Mouse (Mus musculus) neural tube, embryonic 11.5 days (tissue): Measurements from ENCODE around the gene Arfrp1. TPM values are rescaled to one million over a fixed set of nuclear protein-coding genes. Genes with fewer than 3 reads are reported as not detected.

Experiments used
- ATAC-seq: fragments of 200-750 bp; cut with Nextera tagmentation; 2 replicates; pipeline ENCODE4 v1.8.0; 2017; ENCODE audit warnings: moderate number of reproducible peaks, mild to moderate bottlenecking, moderate TSS enrichment, moderate library complexity; ENCODE audit not compliant: insufficient read depth, low FRiP score, low TSS enrichment
- DNase-seq: peaks from one replicate; pipeline ENCODE4 v3.0.0-alpha.2; 2015; ENCODE audit warnings: low spot score
- H3K27ac ChIP-seq: fragments of 300-500 bp; sonication (generic); 2 replicates; pipeline ENCODE4 v1.5.1; 2014; ENCODE audit warnings: low read depth, mild to moderate bottlenecking, low read length
- H3K27me3 ChIP-seq: fragments of 300-500 bp; sonication (generic); 2 replicates; pipeline ENCODE4 v1.6.1; 2014; ENCODE audit warnings: mild to moderate bottlenecking, low read length, mixed read lengths; ENCODE audit not compliant: control insufficient read depth, insufficient read depth
- H3K36me3 ChIP-seq: fragments of 300-500 bp; sonication (generic); 2 replicates; pipeline ENCODE4 v1.6.1; 2014; ENCODE audit warnings: mild to moderate bottlenecking, low read length, moderate library complexity, mixed read lengths; ENCODE audit not compliant: control insufficient read depth, insufficient read depth
- H3K4me1 ChIP-seq: fragments of 300-500 bp; sonication (generic); 2 replicates; pipeline ENCODE4 v1.6.1; 2014; ENCODE audit warnings: low read length, mixed read lengths; ENCODE audit not compliant: control insufficient read depth, insufficient read depth
- H3K4me2 ChIP-seq: fragments of 300-500 bp; sonication (generic); 2 replicates; pipeline ENCODE4 v1.6.1; 2014; ENCODE audit warnings: low read depth, mild to moderate bottlenecking, moderate library complexity
- H3K4me3 ChIP-seq: fragments of 300-500 bp; sonication (generic); 2 replicates; pipeline ENCODE4 v1.5.1; 2014; ENCODE audit warnings: low read depth, low read length
- H3K9ac ChIP-seq: fragments of 300-500 bp; sonication (generic); 2 replicates; pipeline ENCODE4 v1.6.1; 2014; ENCODE audit warnings: mild to moderate bottlenecking, low read length
- H3K9me3 ChIP-seq: fragments of 300-500 bp; sonication (generic); 2 replicates; pipeline ENCODE4 v1.6.1; 2016; ENCODE audit warnings: low read length; ENCODE audit not compliant: control insufficient read depth
- whole genome bisulfite sequencing: fragments of 180-500 bp; shearing (Covaris S2); extraction: QIAGEN DNeasy Blood & Tissue Kit; methylation state at CpG from one replicate; pipeline ENCODE4 v1.1.7; 2014; 5-methylcytosine and 5-hydroxymethylcytosine counted together
- polyA plus RNA-seq: library from polyadenylated mRNA; unstranded; fragments of >200 nt; fragmentation: Nextera tagmentation; extraction: Ambion mirVana; gene quantifications from 2 replicates; pipeline ENCODE4 v1.2.1, GENCODE M21; 2014

The Arfrp1 gene
- polyA plus RNA-seq, 1 experiment from 2014 or later: 63.3 TPM

- Histone ChIP-seq H3K4me3 (peak overlapping the region; percentile 60), H3K4me1 (peaks cover 2% of the 10 kb centered on the region; the same call in 1 of the 2 replicates), H3K27me3 (no peaks in the 10 kb centered on the region)
Measured at GRCm38 (mm10) chr2:181320103-181320499, 45.1 kb downstream of the Arfrp1 start.

DNA sequence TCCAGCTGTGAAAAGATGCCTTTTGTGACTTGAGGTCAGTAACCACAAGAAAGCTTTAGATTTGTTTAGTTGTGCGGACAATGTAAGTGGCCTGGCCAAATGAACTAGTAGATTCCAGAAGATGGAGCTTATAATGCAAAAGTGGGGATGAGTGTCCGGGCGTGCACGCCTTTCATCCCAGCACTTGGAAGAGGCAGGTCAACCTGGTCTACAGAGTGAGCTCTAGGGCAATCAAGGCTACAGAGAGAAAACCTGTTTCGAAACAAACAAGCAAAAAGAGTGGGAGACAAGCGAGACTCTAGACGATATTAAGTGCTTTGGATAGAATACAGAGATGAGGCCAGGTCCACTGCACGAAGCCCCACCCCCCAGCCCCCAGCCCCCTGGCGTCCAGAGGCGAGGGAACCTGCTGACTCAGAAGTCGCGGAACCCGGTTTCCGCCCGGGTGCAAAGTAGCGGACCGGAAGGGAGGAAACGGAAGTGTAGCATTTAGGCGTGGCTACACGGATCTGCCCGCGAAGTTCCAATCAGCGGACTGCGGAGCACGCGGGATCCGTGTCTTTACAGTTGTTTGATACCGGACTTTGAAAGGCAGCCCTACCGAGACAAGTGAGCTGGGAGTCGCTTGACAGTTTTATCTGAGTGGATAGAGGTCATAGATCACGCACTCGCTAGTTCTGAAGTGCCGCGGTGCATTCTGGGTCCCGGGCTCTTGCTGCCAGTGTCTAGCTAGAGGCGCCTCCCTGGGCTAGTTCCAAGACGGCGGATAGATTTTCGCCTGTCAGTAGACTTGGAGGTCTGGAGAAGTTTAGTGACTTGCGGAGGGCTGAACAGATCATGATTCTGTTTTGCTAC is 45.7 kb downstream of the Arfrp1 start, which contains the start of gene Rtel1:
Rtel1 (plus strand) TSS at position 492 of the 855 bp plus-strand sequence.
- peaks cover 2% of the 10 kb centered on the region; the same call in 1 of the 2 replicates for H3K4me1 ChIP-seq
- H3K27ac ChIP-seq: peak within 1 kb of the TSS; percentile 36; the same call in 1 of the 2 replicates
- ATAC-seq (peak; percentile 86), DNase-seq (peak; percentile 92)
- H3K4me2 ChIP-seq: peak within 1 kb of the TSS; percentile 68
- peak within 1 kb of the TSS; percentile 60 for H3K4me3 ChIP-seq
- WGBS: 7% methylated on average over 40 of the region's 40 CpGs
- peak within 1 kb of the TSS; percentile 58 for H3K9ac ChIP-seq
- peaks cover 6% of the 10 kb centered on the region; the same call in 1 of the 2 replicates for H3K27me3 ChIP-seq
- no peaks in the 10 kb centered on the region for H3K9me3 ChIP-seq
- no peaks in the 10 kb centered on the region; the same call in 1 of the 2 replicates for H3K36me3 ChIP-seq

More at GRCm38 (mm10) chr2:181320103-181320499, 45.1 kb downstream of the Arfrp1 start:
- ATAC-seq (peak; percentile 53), DNase-seq (no peak)
- Histone ChIP-seq H3K27ac (no peak overlapping the region), H3K9me3 (no peaks in the 10 kb centered on the region), H3K4me2 (peak overlapping the region; percentile 68), H3K36me3 (no peaks in the 10 kb centered on the region; the same call in 1 of the 2 replicates), H3K9ac (peak overlapping the region; percentile 58)
- WGBS: 15% methylated on average over 7 of the region's 7 CpGs

DNA sequence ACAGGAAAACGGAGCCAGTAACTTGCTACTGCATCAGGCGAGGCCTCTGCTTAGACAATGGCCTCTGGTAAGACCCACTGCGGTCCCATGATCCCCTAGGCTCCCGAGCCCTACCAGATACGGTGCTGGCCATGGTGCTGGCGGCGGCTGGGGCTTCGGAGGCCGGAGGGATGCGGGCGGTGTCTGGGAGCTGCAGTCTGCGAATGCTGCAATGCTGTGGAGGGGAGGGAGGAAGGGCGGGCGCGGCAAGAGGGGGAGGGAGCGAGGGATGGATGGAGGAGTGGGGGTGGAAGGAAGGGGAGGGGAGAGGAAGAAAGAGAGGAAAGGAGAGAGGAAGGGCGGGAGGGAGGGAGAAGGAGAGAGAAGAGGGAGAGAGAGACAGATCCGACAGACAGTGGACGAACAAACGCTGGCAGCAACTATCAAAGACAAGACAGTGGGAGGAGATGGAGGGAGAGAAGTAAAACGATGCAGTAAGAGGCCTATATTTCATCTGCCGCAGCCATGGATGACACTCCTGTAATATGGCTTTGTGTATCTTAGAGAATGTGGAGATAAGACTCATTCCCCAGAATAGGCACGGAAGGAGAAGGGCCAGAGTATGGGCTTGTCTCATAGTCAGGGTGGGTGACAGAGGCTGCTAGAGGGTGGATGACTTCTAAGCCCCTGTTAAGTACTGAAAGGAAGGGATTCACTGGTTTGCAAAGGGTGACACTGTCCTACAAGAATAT is 51.0 kb downstream of the Arfrp1 start, which contains the start of gene Stmn3:
Stmn3 (minus strand) TSS at position 421 of the 731 bp plus-strand sequence.
- peak within 1 kb of the TSS; percentile 79 for H3K9ac ChIP-seq
- DNase-seq (peak; percentile 85), ATAC-seq (peak; percentile 85)
- WGBS: 8% methylated on average over 22 of the region's 23 CpGs
- H3K27me3 ChIP-seq: peaks cover 23% of the 10 kb centered on the region
- no peaks in the 10 kb centered on the region for H3K4me1 ChIP-seq
- peak within 1 kb of the TSS; percentile 51; the same call in 1 of the 2 replicates for H3K27ac ChIP-seq
- peak within 1 kb of the TSS; percentile 55 for H3K4me3 ChIP-seq
- no peaks in the 10 kb centered on the region for H3K9me3 ChIP-seq
- no peaks in the 10 kb centered on the region for H3K36me3 ChIP-seq
- H3K4me2 ChIP-seq: peak within 1 kb of the TSS; percentile 74

- Histone ChIP-seq H3K4me1 (no peaks in the 10 kb centered on the region), H3K27me3 (peaks cover 23% of the 10 kb centered on the region), H3K4me2 (peak overlapping the region; percentile 74), H3K36me3 (no peaks in the 10 kb centered on the region), H3K27ac (peak overlapping the region; percentile 51; the same call in 1 of the 2 replicates), H3K4me3 (peak overlapping the region; percentile 55), H3K9ac (peak overlapping the region; percentile 79), H3K9me3 (no peaks in the 10 kb centered on the region)
- 2% methylated on average over 35 of the region's 35 CpGs for WGBS
- ATAC-seq (peak; percentile 75), DNase-seq (peak; percentile 57)
Measured at GRCm38 (mm10) chr2:181313344-181314079, 51.7 kb downstream of the Arfrp1 start.

- H3K9me3 ChIP-seq: no peaks in the 10 kb centered on the region
- DNase-seq (no peak), ATAC-seq (no peak)
- no peak overlapping the region for H3K27ac ChIP-seq
- no peaks in the 10 kb centered on the region for H3K36me3 ChIP-seq
- H3K4me2 ChIP-seq: peak overlapping the region; percentile 74
- peak overlapping the region; percentile 55 for H3K4me3 ChIP-seq
- WGBS: 10% methylated on average over 5 of the region's 5 CpGs
- H3K27me3 ChIP-seq: peaks cover 23% of the 10 kb centered on the region
- no peaks in the 10 kb centered on the region for H3K4me1 ChIP-seq
- H3K9ac ChIP-seq: peak overlapping the region; percentile 79
Measured at GRCm38 (mm10) chr2:181313006-181313343, 52.2 kb downstream of the Arfrp1 start.

DNA sequence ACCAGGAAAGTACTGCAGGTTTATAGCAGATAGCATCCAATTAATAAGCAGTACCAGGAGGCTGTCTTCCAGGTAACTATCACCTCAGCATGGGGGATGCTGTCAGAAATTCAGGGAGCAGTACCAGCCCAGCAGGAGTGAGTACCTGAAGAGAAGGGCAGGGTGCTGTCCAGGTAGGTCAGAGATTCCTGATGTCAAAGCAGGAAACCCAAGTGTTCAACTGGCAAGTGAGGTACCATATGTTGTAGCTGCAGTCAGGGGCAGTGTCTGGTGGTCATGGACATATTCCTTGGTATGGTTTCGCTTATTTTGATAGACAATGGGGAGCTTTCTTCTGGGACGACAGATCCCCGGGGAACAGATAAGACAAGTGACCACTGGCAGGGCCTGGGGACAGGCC is 52.8 kb downstream of the Arfrp1 start:
- Histone ChIP-seq H3K4me3 (peak overlapping the region; percentile 55), H3K9me3 (no peaks in the 10 kb centered on the region), H3K36me3 (no peaks in the 10 kb centered on the region), H3K4me1 (no peaks in the 10 kb centered on the region), H3K9ac (peak overlapping the region; percentile 79), H3K27me3 (peaks cover 23% of the 10 kb centered on the region), H3K4me2 (peak overlapping the region; percentile 74), H3K27ac (no peak overlapping the region)
- WGBS: 64% methylated on average over 3 of the region's 3 CpGs
- no peak for ATAC-seq
- no peak for DNase-seq
